Mouse (Mus musculus) kidney, adult 2 months (tissue): Measurements from ENCODE around the gene Disc1.

ENCODE experiments used
- CTCF ChIP-seq: fragments of 200-500 bp; conservative IDR thresholded peaks from 2 replicates; pipeline ENCODE4 v1.5.1; 2011; ENCODE audit warnings: low read depth, mild to moderate bottlenecking, control low read depth, low read length, moderate library complexity, mixed read lengths; ENCODE audit not compliant: insufficient read depth, insufficient read length
- POLR2A ChIP-seq: fragments of 200-500 bp; IDR thresholded peaks from one replicate; pipeline ENCODE4 v1.6.1; 2011; ENCODE audit warnings: low read depth, low read length, control low read depth

GRCm38 (mm10) chr8:125277071-125277682, 223.2 kb downstream of the Disc1 start:
- TF ChIP-seq POLR2A (no peak), CTCF (no peak)
